Mouse (Mus musculus) G1E-ER4 (cell line): ENCODE measurements around the gene Adsl. TPM values are rescaled to one million over a fixed set of nuclear protein-coding genes. Genes with fewer than 3 reads are reported as not detected.

Experiments used
- GATA1 ChIP-seq: IDR thresholded peaks from one replicate; pipeline ENCODE4 v1.8.0; 2012; ENCODE audit warnings: low read length, inconsistent platforms
- polyA plus RNA-seq: library from polyadenylated mRNA; stranded (reverse); fragments of >175 nt; gene quantifications from 2 replicates; pipeline ENCODE4 v1.2.3, GENCODE M21; 2012

The Adsl gene
- polyA plus RNA-seq, 1 experiment = 30.3 TPM

- no peak for TF ChIP-seq GATA1
Measured at GRCm38 (mm10) chr15:81016488-81016887, 68.2 kb downstream of the Adsl start.

- no peak for TF ChIP-seq GATA1
Measured at GRCm38 (mm10) chr15:81017308-81017707, 69.0 kb downstream of the Adsl start.

Other genes starting within 250 kb of the Adsl start
- 19.5 and 22.6 TPM in 2 replicates for gene Tnrc6b, start 237.2 kb upstream of the Adsl start, polyA plus RNA-seq
- gene Sgsm3, start 29.3 kb downstream of the Adsl start, polyA plus RNA-seq = 12.9 and 13.3 TPM in 2 replicates
- 17.3 and 17.8 TPM in 2 replicates for gene Mrtfa, start 242.3 kb downstream of the Adsl start, polyA plus RNA-seq